Mouse (Mus musculus) heart, adult 2 months (tissue): Measurements from ENCODE around the gene Abhd12. TPM values are rescaled to one million over a fixed set of nuclear protein-coding genes. Genes with fewer than 3 reads are reported as not detected.
A peak's percentile ranks its signal among the peaks of the same experiment; 100 is the strongest.
"Not testable (repeated sequence)": the region's sequence is repeated elsewhere in the genome, so short reads cannot be mapped to it uniquely, and the experiment has no call there.

Experiments used
- DNase-seq, 2 experiments: peaks; one replicate each; pipeline ENCODE4 v3.0.0; 2021
- H3K27ac ChIP-seq: fragments of 200-600 bp; 2 replicates; pipeline ENCODE4 v1.8.1; 2022
- H3K27me3 ChIP-seq: fragments of 200-500 bp; 2 replicates; pipeline ENCODE4 v1.6.1; 2012; ENCODE audit warnings: mild to moderate bottlenecking, low read length, inconsistent platforms, mixed read lengths; ENCODE audit not compliant: control insufficient read depth, insufficient read depth
- H3K36me3 ChIP-seq: fragments of 200-500 bp; 2 replicates; pipeline ENCODE4 v1.6.1; 2012; ENCODE audit warnings: low read length, inconsistent platforms; ENCODE audit not compliant: control insufficient read depth, insufficient read depth
- H3K4me1 ChIP-seq: fragments of 200-500 bp; 2 replicates; pipeline ENCODE4 v1.6.1; 2011; ENCODE audit warnings: low read length; ENCODE audit not compliant: control insufficient read depth, insufficient read depth
- H3K4me3 ChIP-seq: fragments of 200-600 bp; 2 replicates; pipeline ENCODE4 v1.8.1; 2022
- H3K79me2 ChIP-seq: fragments of 200-500 bp; replicated peaks from 2 replicates; pipeline ENCODE4 v1.6.1; 2012; ENCODE audit warnings: mild to moderate bottlenecking, inconsistent platforms, low read length, moderate library complexity, mixed read lengths; ENCODE audit not compliant: control insufficient read depth, insufficient read depth
- H3K9ac ChIP-seq: fragments of 200-500 bp; 2 replicates; pipeline ENCODE4 v1.6.1; 2012; ENCODE audit warnings: low read depth, mild to moderate bottlenecking, control low read depth, inconsistent platforms, low read length, mixed read lengths
- CTCF ChIP-seq: fragments of 200-600 bp; IDR thresholded peaks from 2 replicates; pipeline ENCODE4 v1.8.1; 2022; ENCODE audit warnings: antibody characterized with exemption, mild to moderate bottlenecking, moderate library complexity
- EP300 ChIP-seq: fragments of 200-500 bp; IDR thresholded peaks from 2 replicates; pipeline ENCODE4 v1.6.1; 2011; ENCODE audit warnings: low read depth, low read length, control low read depth; ENCODE audit not compliant: insufficient read depth
- POLR2A ChIP-seq: fragments of 200-500 bp; IDR thresholded peaks from 2 replicates; pipeline ENCODE4 v1.6.1; 2011; ENCODE audit warnings: mild to moderate bottlenecking, low read depth, low read length, control low read depth; ENCODE audit not compliant: insufficient read depth
- WGBS: fragments of 180-500 bp; shearing (Covaris S2); methylation state at CpG from one replicate; pipeline ENCODE4 v1.1.7; 2018; 5-methylcytosine and 5-hydroxymethylcytosine counted together
- intact Hi-C: fragments of 180-260 bp; cut with DNase I; formaldehyde crosslinking; loops from one replicate; pipeline ENCODE4 v1.15.1; 2025
- long read RNA-seq: library from polyadenylated mRNA; stranded (forward); transcript quantifications from one replicate; pipeline ENCODE4 v2.0.0, GENCODE M21; 2021
- polyA plus RNA-seq: library from polyadenylated mRNA; depleted of rRNA; stranded (reverse); fragments of >200 nt; gene quantifications from 2 replicates; pipeline ENCODE4 v1.2.3, GENCODE M21; 2012; rRNA removed
- total RNA-seq, 2 experiments: library from RNA; stranded (reverse); gene quantifications; 2 replicates each; pipeline ENCODE4 v1.2.3; 2021

Abhd12 gene
- total RNA-seq (10 to 100 TPM; 47.7 to 51.2 TPM), polyA plus RNA-seq (37.6 and 53.7 TPM in 2 replicates)
- long read RNA-seq, transcript Abhd12-201 (13 exons, 1,999 nt), result major isoform, 27 of 31 reads
- long read RNA-seq, partial matches to known transcripts, result 1 of 31 reads
- long read RNA-seq, other reads (novel, unspliced or antisense), result 3 of 31 reads

GRCm38 (mm10) chr2:150904272-150904935 lies at the start of gene Abhd12:
Abhd12 (minus strand) TSS chr2:150904741.
- under 1% methylated on average over 72 of the region's 72 CpGs for WGBS

GRCm38 (mm10) chr2:150951201-150951600 lies 46.7 kb upstream of the Abhd12 start:
- Histone ChIP-seq H3K27ac (no peak overlapping the region), H3K36me3 (no peaks in the 10 kb centered on the region)
- 60% methylated on average over 2 of the region's 2 CpGs for WGBS

More at GRCm38 (mm10) chr2:150904272-150904935, at the start of gene Abhd12:
- H3K79me2 ChIP-seq, result no peaks in the 10 kb centered on the region
- no peaks in the 10 kb centered on the region; the same call in none of the 2 replicates for H3K36me3 ChIP-seq
- peak; percentile 99 for DNase-seq
- no peaks in the 10 kb centered on the region for H3K27me3 ChIP-seq
- intact Hi-C loops, result loop anchor here (2.0 to 10.0 kb wide), 4 partner anchors 72 to 770 kb away; partner anchors contain the start of genes Apmap, Pygb and Zfp120
- peaks cover 3% of the 10 kb centered on the region for H3K4me1 ChIP-seq
- H3K4me3 ChIP-seq, result peak within 1 kb of the TSS; percentile 90
- peak within 1 kb of the TSS; percentile 96 for H3K9ac ChIP-seq
- TF ChIP-seq CTCF (no peak), POLR2A (peak; percentile 89), EP300 (peak; percentile 63; the same call in 1 of the 2 replicates)
- H3K27ac ChIP-seq, result peak within 1 kb of the TSS; percentile 98

GRCm38 (mm10) chr2:150950056-150950455 lies 45.5 kb upstream of the Abhd12 start:
- 92% methylated on average over 6 of the region's 6 CpGs for WGBS
- Histone ChIP-seq H3K9ac (no peak overlapping the region), H3K4me3 (no peak overlapping the region), H3K36me3 (no peaks in the 10 kb centered on the region), H3K4me1 (no peaks in the 10 kb centered on the region), H3K27ac (no peak overlapping the region), H3K27me3 (no peaks in the 10 kb centered on the region), H3K79me2 (no peaks in the 10 kb centered on the region)
- no peak for DNase-seq
- intact Hi-C loops, result no loop called here
- no peak for TF ChIP-seq EP300
- TF ChIP-seq CTCF, result no peak
- no peak for TF ChIP-seq POLR2A

More at GRCm38 (mm10) chr2:150951201-150951600, 46.7 kb upstream of the Abhd12 start:
- H3K4me1 ChIP-seq, result no peaks in the 10 kb centered on the region
- TF ChIP-seq POLR2A (no peak), EP300 (no peak)
- intact Hi-C loops, result no loop called here
- no peak overlapping the region for H3K4me3 ChIP-seq
- no peaks in the 10 kb centered on the region for H3K79me2 ChIP-seq
- no peaks in the 10 kb centered on the region for H3K27me3 ChIP-seq
- no peak overlapping the region for H3K9ac ChIP-seq
- no peak for DNase-seq

- Histone ChIP-seq H3K27me3 (no peaks in the 10 kb centered on the region), H3K4me1 (no peaks in the 10 kb centered on the region), H3K4me3 (no peak overlapping the region), H3K27ac (no peak overlapping the region), H3K36me3 (no peaks in the 10 kb centered on the region), H3K79me2 (no peaks in the 10 kb centered on the region), H3K9ac (no peak overlapping the region)
- intact Hi-C loops, result no loop called here
- 89% methylated on average over 3 of the region's 3 CpGs for WGBS
- TF ChIP-seq EP300, result no peak
- TF ChIP-seq POLR2A, result no peak
- TF ChIP-seq CTCF, result no peak
- no peak for DNase-seq
Measured at GRCm38 (mm10) chr2:150949652-150950051, 45.1 kb upstream of the Abhd12 start.

- Histone ChIP-seq H3K27me3 (no peaks in the 10 kb centered on the region), H3K4me3 (no peak overlapping the region), H3K79me2 (no peaks in the 10 kb centered on the region), H3K27ac (no peak overlapping the region), H3K4me1 (no peaks in the 10 kb centered on the region), H3K9ac (no peak overlapping the region), H3K36me3 (no peaks in the 10 kb centered on the region)
- TF ChIP-seq EP300 (no peak), POLR2A (no peak), CTCF (no peak)
- no peak for DNase-seq
- intact Hi-C loops, result no loop called here
- WGBS, result 57% methylated on average over 5 of the region's 5 CpGs
Measured at GRCm38 (mm10) chr2:150948786-150949185, 44.2 kb upstream of the Abhd12 start.

GRCm38 (mm10) chr2:150947880-150948611 lies 43.5 kb upstream of the Abhd12 start:
- intact Hi-C loops, DNase-seq, H3K27me3 ChIP-seq: not testable (repeated sequence)

GRCm38 (mm10) chr2:150947341-150947740 lies 42.8 kb upstream of the Abhd12 start:
- H3K36me3 ChIP-seq, intact Hi-C loops: not testable (repeated sequence)

More at GRCm38 (mm10) chr2:150947880-150948611, 43.5 kb upstream of the Abhd12 start:
- not testable (repeated sequence) for H3K79me2 ChIP-seq, H3K36me3 ChIP-seq, H3K4me3 ChIP-seq, H3K9ac ChIP-seq, H3K27ac ChIP-seq, H3K4me1 ChIP-seq
- 85% methylated on average over 12 of the region's 12 CpGs for WGBS

More at GRCm38 (mm10) chr2:150947341-150947740, 42.8 kb upstream of the Abhd12 start:
- H3K4me3 ChIP-seq, DNase-seq, H3K27ac ChIP-seq, H3K79me2 ChIP-seq, H3K4me1 ChIP-seq, H3K9ac ChIP-seq, H3K27me3 ChIP-seq: not testable (repeated sequence)
- 89% methylated on average over 5 of the region's 5 CpGs for WGBS
